Mouse (Mus musculus): ENCODE results near the gene Atp2b4. TPM values are rescaled to one million over a fixed set of nuclear protein-coding genes. Genes with fewer than 3 reads are reported as not detected.

Gene Atp2b4
- polyA plus RNA-seq, 1 experiment = 8.0 TPM

GRCm38 (mm10) chr1:133650288-133651055 lies 150.4 kb downstream of the Atp2b4 start:
- no peaks in the 10 kb centered on the region for H3K4me1 ChIP-seq (ENCODE audit: control insufficient read depth, insufficient read depth, insufficient read length)
- H3K27ac ChIP-seq (ENCODE audit: insufficient read depth, low read length) = no peak overlapping the region
- H3K36me3 ChIP-seq (ENCODE audit: control insufficient read depth, insufficient read depth, low read length) = peaks cover 18% of the 10 kb centered on the region
- 93% methylated on average over 7 of the region's 7 CpGs for WGBS
- no peak for DNase-seq (ENCODE audit: low read depth in 1 of 2, low spot score in 2 of 2)
- H3K4me3 ChIP-seq (ENCODE audit: extremely low read depth, insufficient read depth, insufficient read length) = no peak overlapping the region
- no peaks in the 10 kb centered on the region for H3K27me3 ChIP-seq (ENCODE audit: control insufficient read depth, insufficient read depth, low read length)
- TF ChIP-seq CTCF (IDR thresholded peaks at IDR 0.05; ENCODE audit: extremely low read depth, insufficient read depth, insufficient read length, insufficient replicate concordance) = no peak

Other genes starting within 250 kb of the Atp2b4 start
- gene Snrpe, start 190.8 kb downstream of the Atp2b4 start, polyA plus RNA-seq (2012; rRNA removed) = 14.8 and 17.8 TPM in 2 replicates
- 1.2 and 1.7 TPM in 2 replicates for gene Zbed6, start 140.2 kb downstream of the Atp2b4 start, polyA plus RNA-seq (2012; rRNA removed)
- 1.4 and 1.6 TPM in 2 replicates for gene Gm38394, start 139.7 kb downstream of the Atp2b4 start, polyA plus RNA-seq (2012; rRNA removed)
- gene Lax1, start 110.9 kb downstream of the Atp2b4 start, polyA plus RNA-seq (2012; rRNA removed) = 35.4 and 39.2 TPM in 2 replicates
- 0.09 and 0.15 TPM in 2 replicates for gene Optc, start 107.0 kb upstream of the Atp2b4 start, polyA plus RNA-seq (2012; rRNA removed)
- 17.7 and 18.1 TPM in 2 replicates for gene Prelp, start 120.4 kb upstream of the Atp2b4 start, polyA plus RNA-seq (2012; rRNA removed)
- gene Fmod, start 236.2 kb upstream of the Atp2b4 start, polyA plus RNA-seq (2012; rRNA removed) = 10.6 and 12.4 TPM in 2 replicates